Mouse (Mus musculus) heart, adult 10 weeks (tissue): ENCODE results near the gene Grhl1. TPM values are rescaled to one million over a fixed set of nuclear protein-coding genes. Genes with fewer than 3 reads are reported as not detected.

Experiments
- polyA plus RNA-seq: library from polyadenylated mRNA; stranded (reverse); fragments of 350-450 nt; fragmentation: Illumina TruSeq; extraction: RNeasy Lipid Tissue Mini Kit (QIAGEN cat#74804); gene quantifications from one replicate; pipeline ENCODE4 v1.2.3, GENCODE M21; 2014; ENCODE audit warnings: low read depth, low replicate concordance

The Grhl1 gene
- 0.39 TPM for polyA plus RNA-seq

GRCm38 (mm10) chr12:24571523-24572392 lies at the start of gene Grhl1:
Gene Grhl1, plus strand, starts transcription at chr12:24572283.

GRCm38 (mm10) chr12:24651063-24651557 lies 79.0 kb downstream of the Grhl1 start, which contains the start of gene Klf11:
Gene Klf11, plus strand, starts transcription at chr12:24651274.

Other genes starting within 250 kb of the Grhl1 start
- gene Taf1b, start 73.9 kb upstream of the Grhl1 start, polyA plus RNA-seq: 11.3 TPM
- 8.2 TPM for gene Klf11, start 79.0 kb downstream of the Grhl1 start, polyA plus RNA-seq
- 3.7 TPM for gene Cys1, start 109.5 kb downstream of the Grhl1 start, polyA plus RNA-seq
- 1.7 TPM for gene Rrm2, start 136.0 kb downstream of the Grhl1 start, polyA plus RNA-seq